Mouse (Mus musculus) embryonic facial prominence, embryonic 14.5 days (tissue): ENCODE measurements around the gene Slc17a1. TPM values are rescaled to one million over a fixed set of nuclear protein-coding genes. Genes with fewer than 3 reads are reported as not detected.
A peak's percentile ranks its signal among the peaks of the same experiment; 100 is the strongest.

Experiments
- ATAC-seq: fragments of 200-750 bp; cut with Nextera tagmentation; 2 replicates; pipeline ENCODE4 v1.8.0; 2017; ENCODE audit warnings: low read depth, moderate number of reproducible peaks, moderate TSS enrichment
- DNase-seq: peaks from one replicate; pipeline ENCODE4 v3.0.0-alpha.2; 2015; ENCODE audit warnings: low spot score
- H3K27ac ChIP-seq: fragments of 300-500 bp; sonication (generic); replicated peaks from 2 replicates; pipeline ENCODE4 v1.5.1; 2014; ENCODE audit warnings: low read depth, mild to moderate bottlenecking, low read length, moderate library complexity
- H3K27me3 ChIP-seq: fragments of 300-500 bp; sonication (generic); replicated peaks from 2 replicates; pipeline ENCODE4 v1.6.1; 2014; ENCODE audit warnings: low read length; ENCODE audit not compliant: control insufficient read depth, insufficient read depth
- H3K36me3 ChIP-seq: fragments of 300-500 bp; sonication (generic); 2 replicates; pipeline ENCODE4 v1.6.1; 2014; ENCODE audit warnings: low read length, mixed read lengths; ENCODE audit not compliant: control insufficient read depth, insufficient read depth
- H3K4me1 ChIP-seq: fragments of 300-500 bp; sonication (generic); 2 replicates; pipeline ENCODE4 v1.6.1; 2014; ENCODE audit warnings: antibody characterized with exemption, low read length; ENCODE audit not compliant: control insufficient read depth, insufficient read depth
- H3K4me2 ChIP-seq: fragments of 300-500 bp; sonication (generic); 2 replicates; pipeline ENCODE4 v1.6.1; 2014; ENCODE audit warnings: low read depth, mild to moderate bottlenecking, low read length, moderate library complexity, mixed read lengths
- H3K4me3 ChIP-seq: fragments of 300-500 bp; sonication (generic); 2 replicates; pipeline ENCODE4 v1.5.1; 2014; ENCODE audit warnings: low read depth, mild to moderate bottlenecking, low read length
- H3K9ac ChIP-seq: fragments of 300-500 bp; sonication (generic); 2 replicates; pipeline ENCODE4 v1.6.1; 2014; ENCODE audit warnings: low read depth, mild to moderate bottlenecking, low read length, moderate library complexity, mixed read lengths
- H3K9me3 ChIP-seq: fragments of 300-500 bp; sonication (generic); 2 replicates; pipeline ENCODE4 v1.6.1; 2016; ENCODE audit warnings: low read length; ENCODE audit not compliant: control insufficient read depth
- WGBS: fragments of 180-500 bp; shearing (Covaris S2); extraction: QIAGEN DNeasy Blood & Tissue Kit; methylation state at CpG from one replicate; pipeline ENCODE4 v1.1.7; 2014; 5-methylcytosine and 5-hydroxymethylcytosine counted together
- polyA plus RNA-seq: library from polyadenylated mRNA; unstranded; fragments of >200 nt; fragmentation: Nextera tagmentation; extraction: Ambion mirVana; gene quantifications from 2 replicates; pipeline ENCODE4 v1.2.1, GENCODE M21; 2014

The Slc17a1 gene
- polyA plus RNA-seq, 1 experiment from 2014 or later: not detected

DNA sequence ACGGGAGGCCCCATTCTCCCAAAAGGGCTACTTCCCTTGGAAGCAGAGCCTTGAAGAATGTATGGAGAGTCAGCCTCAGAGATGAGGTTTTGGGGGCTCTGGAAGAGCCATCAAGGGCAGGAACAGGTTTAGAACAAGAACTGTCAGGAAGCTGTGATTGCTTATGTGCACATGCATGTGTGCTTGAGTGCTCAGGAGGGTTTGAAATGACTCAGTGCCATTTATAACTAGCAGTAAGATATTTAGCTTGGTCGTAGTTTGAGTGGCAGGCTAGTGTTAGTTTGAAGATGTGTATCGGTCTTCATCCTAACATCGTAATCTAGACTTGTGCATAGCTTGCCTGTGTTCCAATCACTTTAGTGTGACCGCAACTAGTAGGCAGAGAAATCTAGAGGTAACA lies 39.4 kb downstream of the Slc17a1 start:
- H3K9me3 ChIP-seq: no peaks in the 10 kb centered on the region
- H3K4me3 ChIP-seq: no peak overlapping the region
- no peaks in the 10 kb centered on the region for H3K36me3 ChIP-seq
- ATAC-seq (no peak), DNase-seq (no peak)
- H3K4me1 ChIP-seq: no peaks in the 10 kb centered on the region
- H3K9ac ChIP-seq: no peak overlapping the region
- WGBS: 94% methylated on average over 5 of the region's 5 CpGs
- no peaks in the 10 kb centered on the region for H3K27me3 ChIP-seq
- no peak overlapping the region for H3K27ac ChIP-seq
- no peak overlapping the region for H3K4me2 ChIP-seq

GRCm38 (mm10) chr13:23910121-23910520 lies 42.6 kb downstream of the Slc17a1 start:
- Histone ChIP-seq H3K4me3 (no peak overlapping the region), H3K36me3 (no peaks in the 10 kb centered on the region), H3K9me3 (no peaks in the 10 kb centered on the region), H3K27me3 (no peaks in the 10 kb centered on the region), H3K4me2 (no peak overlapping the region), H3K9ac (no peak overlapping the region), H3K27ac (no peak overlapping the region), H3K4me1 (no peaks in the 10 kb centered on the region)
- ATAC-seq (no peak), DNase-seq (no peak)
- 79% methylated on average over 5 of the region's 5 CpGs for WGBS

- Histone ChIP-seq H3K4me1 (no peaks in the 10 kb centered on the region), H3K4me2 (no peak overlapping the region), H3K36me3 (no peaks in the 10 kb centered on the region), H3K27me3 (no peaks in the 10 kb centered on the region), H3K27ac (no peak overlapping the region), H3K9me3 (no peaks in the 10 kb centered on the region), H3K4me3 (no peak overlapping the region), H3K9ac (no peak overlapping the region)
- 81% methylated on average over 5 of the region's 5 CpGs for WGBS
- DNase-seq (no peak), ATAC-seq (no peak)
Observed at GRCm38 (mm10) chr13:23911335-23911734, 43.8 kb downstream of the Slc17a1 start.

DNA sequence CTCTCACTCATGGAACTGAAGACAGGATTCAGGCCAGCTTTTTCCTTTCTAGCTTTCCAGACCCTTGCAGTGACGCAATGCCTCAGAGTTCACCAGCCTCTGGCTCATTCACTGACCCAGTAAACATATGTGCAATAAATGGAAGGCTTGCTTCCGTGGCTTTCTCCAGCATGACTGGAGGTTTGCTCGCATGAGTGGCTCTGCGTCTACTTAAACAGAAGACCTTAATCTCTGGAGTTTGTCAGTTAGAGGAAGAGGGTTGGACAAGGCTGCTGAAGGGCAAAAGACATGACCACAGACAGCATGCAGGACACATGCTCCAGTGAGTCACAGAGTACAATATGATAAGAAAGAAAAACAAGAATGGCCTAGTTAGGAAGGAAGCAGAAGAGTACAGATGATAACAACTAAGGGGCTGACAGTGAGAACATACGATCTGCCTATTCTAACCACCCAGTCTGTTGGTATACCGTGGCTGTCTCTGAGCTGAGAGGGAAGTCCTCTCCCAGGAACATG lies 46.3 kb downstream of the Slc17a1 start:
- DNase-seq (peak; percentile 26), ATAC-seq (no peak; the same call in 1 of the 2 replicates)
- WGBS: 60% methylated on average over 6 of the region's 6 CpGs
- Histone ChIP-seq H3K9ac (no peak overlapping the region), H3K4me1 (no peaks in the 10 kb centered on the region), H3K4me3 (no peak overlapping the region), H3K9me3 (no peaks in the 10 kb centered on the region), H3K27me3 (no peaks in the 10 kb centered on the region), H3K27ac (no peak overlapping the region), H3K4me2 (no peak overlapping the region), H3K36me3 (no peaks in the 10 kb centered on the region)

- Histone ChIP-seq H3K9me3 (no peaks in the 10 kb centered on the region), H3K36me3 (no peaks in the 10 kb centered on the region)
- no peak for ATAC-seq
Observed at GRCm38 (mm10) chr13:23914376-23915167, 47.0 kb downstream of the Slc17a1 start, which contains the start of gene Slc17a4. TSS of gene Slc17a4 (minus strand) at chr13:23915009.

DNA sequence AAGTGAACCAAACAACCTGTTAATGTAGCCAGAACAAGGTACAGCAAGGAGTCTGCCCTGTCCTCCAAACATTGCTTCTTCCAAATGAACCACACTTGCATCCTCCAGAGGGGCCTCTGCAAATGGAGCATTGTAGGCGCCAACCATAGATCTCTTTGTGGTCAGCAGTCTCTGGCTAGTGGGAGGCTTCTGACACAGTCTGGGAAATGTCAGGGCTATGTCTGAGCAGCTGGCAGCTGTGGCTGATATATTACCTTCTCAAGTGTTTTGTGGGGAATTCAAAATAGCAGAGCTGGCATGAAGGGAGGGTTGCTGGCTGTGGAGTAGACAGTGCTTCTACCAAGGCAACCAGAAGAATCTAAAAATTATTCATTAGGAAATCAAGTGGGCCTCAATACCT lies 48.6 kb downstream of the Slc17a1 start:
- Histone ChIP-seq H3K27me3 (no peaks in the 10 kb centered on the region), H3K9me3 (no peaks in the 10 kb centered on the region), H3K4me2 (no peak overlapping the region), H3K27ac (no peak overlapping the region), H3K36me3 (no peaks in the 10 kb centered on the region), H3K4me1 (no peaks in the 10 kb centered on the region), H3K9ac (no peak overlapping the region), H3K4me3 (no peak overlapping the region)
- 82% methylated on average over 1 of the region's 1 CpGs for WGBS
- DNase-seq: peak; percentile 45
- no peak for ATAC-seq

More at GRCm38 (mm10) chr13:23914376-23915167, 47.0 kb downstream of the Slc17a1 start, which contains the start of gene Slc17a4:
- no peak within 1 kb of the TSS for H3K9ac ChIP-seq
- no peak within 1 kb of the TSS for H3K4me2 ChIP-seq
- WGBS: 67% methylated on average over 9 of the region's 9 CpGs
- H3K27ac ChIP-seq: no peak within 1 kb of the TSS
- H3K4me3 ChIP-seq: no peak within 1 kb of the TSS
- no peaks in the 10 kb centered on the region for H3K27me3 ChIP-seq
- no peaks in the 10 kb centered on the region for H3K4me1 ChIP-seq
- DNase-seq: no peak

DNA sequence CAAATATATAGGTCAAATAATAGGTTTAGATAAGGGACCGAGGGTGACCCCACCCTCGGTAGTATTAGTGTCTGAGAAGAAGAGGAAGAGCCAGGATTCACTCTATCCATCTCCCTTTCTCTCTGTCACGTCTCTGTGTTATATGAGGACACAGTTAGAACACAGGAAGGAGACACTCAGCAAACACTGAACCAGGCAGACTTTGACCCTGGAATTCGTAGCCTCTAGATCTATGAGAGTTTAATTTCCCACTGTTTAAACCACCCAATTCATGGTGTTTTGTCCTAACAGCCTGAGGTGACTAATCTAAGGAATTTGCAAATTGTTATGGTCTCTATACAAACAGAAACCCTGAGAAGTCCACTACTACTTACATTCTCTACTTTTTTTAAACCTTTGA lies 50.1 kb downstream of the Slc17a1 start:
- H3K4me2 ChIP-seq: no peak overlapping the region

DNA sequence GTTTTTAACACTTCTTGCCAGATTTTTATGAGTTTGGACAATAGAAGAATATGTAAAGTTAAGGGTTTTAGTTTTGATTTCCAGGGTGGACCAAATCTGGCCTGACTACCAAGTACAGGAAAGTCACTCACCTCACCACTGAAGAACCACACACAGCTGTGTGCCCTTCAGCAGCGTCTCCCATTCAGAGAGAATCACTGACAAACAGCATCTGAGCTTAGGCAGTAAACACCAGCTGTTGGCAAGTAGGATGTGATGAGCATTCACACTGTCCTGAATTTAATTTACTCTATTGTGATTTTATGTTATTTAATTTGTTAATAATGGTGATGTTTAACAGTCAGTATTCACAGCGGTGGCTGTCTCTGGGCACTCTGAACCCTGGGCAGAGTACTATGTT lies 58.2 kb downstream of the Slc17a1 start:
- Histone ChIP-seq H3K4me2 (no peak overlapping the region), H3K27me3 (no peaks in the 10 kb centered on the region), H3K9ac (no peak overlapping the region), H3K27ac (no peak overlapping the region), H3K36me3 (no peaks in the 10 kb centered on the region), H3K4me1 (no peaks in the 10 kb centered on the region), H3K9me3 (no peaks in the 10 kb centered on the region), H3K4me3 (no peak overlapping the region)
- WGBS: 68% methylated on average over 2 of the region's 2 CpGs
- DNase-seq: no peak
- ATAC-seq: no peak

More for the DNA sequence above, 50.1 kb downstream of the Slc17a1 start:
- Histone ChIP-seq H3K27ac (no peak overlapping the region), H3K4me3 (no peak overlapping the region), H3K4me1 (no peaks in the 10 kb centered on the region), H3K9ac (no peak overlapping the region), H3K27me3 (no peaks in the 10 kb centered on the region), H3K36me3 (no peaks in the 10 kb centered on the region), H3K9me3 (no peaks in the 10 kb centered on the region)
- WGBS: 78% methylated on average over 4 of the region's 4 CpGs
- ATAC-seq: no peak
- no peak for DNase-seq

DNA sequence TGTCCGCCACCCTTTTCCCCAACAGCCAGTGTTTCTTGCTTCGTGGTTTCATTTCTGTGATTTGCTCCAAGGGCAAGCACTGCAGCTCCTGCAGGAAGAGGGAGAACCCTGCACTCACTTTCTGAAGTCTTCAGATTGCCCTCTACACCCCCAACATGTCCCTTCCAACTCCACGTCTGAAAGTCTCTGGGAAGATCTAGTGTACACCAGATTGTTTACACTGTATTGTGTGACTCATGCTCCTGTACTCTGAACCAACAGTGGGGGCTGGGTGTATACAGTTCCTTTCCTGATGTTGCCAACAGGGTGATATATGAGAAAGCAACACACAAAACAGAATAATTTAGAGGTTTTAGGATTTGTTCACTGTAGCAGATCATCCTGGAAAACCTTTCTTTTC lies 61.1 kb downstream of the Slc17a1 start:
- Histone ChIP-seq H3K9me3 (no peaks in the 10 kb centered on the region), H3K27me3 (no peaks in the 10 kb centered on the region), H3K4me1 (no peaks in the 10 kb centered on the region), H3K9ac (no peak overlapping the region), H3K27ac (no peak overlapping the region), H3K4me3 (no peak overlapping the region), H3K36me3 (no peaks in the 10 kb centered on the region), H3K4me2 (no peak overlapping the region)
- 0 out of 2 replicates have a peak, but pooled peaks have one; percentile 44 for ATAC-seq
- WGBS: 38% methylated on average over 3 of the region's 3 CpGs
- DNase-seq: peak; percentile 51
